Mouse (Mus musculus): ENCODE data around the gene Med29.

The Med29 gene

GRCm38 (mm10) chr7:28392429-28393271, at the start of gene Med29, which contains the start of gene Paf1:
Gene Med29 (minus strand): TSS chr7:28392708.
Gene Paf1 (plus strand): TSS chr7:28392951.
- DNase-seq (ENCODE audit: low spot score), result peak; percentile 86

- no peak for DNase-seq (ENCODE audit: low spot score)
Measured at GRCm38 (mm10) chr7:28441776-28442485, 49.4 kb upstream of the Med29 start.

- no peak for DNase-seq (ENCODE audit: low spot score)
Measured at GRCm38 (mm10) chr7:28440739-28441138, 48.2 kb upstream of the Med29 start.

GRCm38 (mm10) chr7:28438771-28439170, 46.3 kb upstream of the Med29 start:
- no peak for DNase-seq (ENCODE audit: low spot score)

GRCm38 (mm10) chr7:28437964-28438363, 45.5 kb upstream of the Med29 start:
- DNase-seq (ENCODE audit: low spot score), result no peak

- peak; percentile 68 for DNase-seq (ENCODE audit: low spot score)
Measured at GRCm38 (mm10) chr7:28436932-28437570, 44.5 kb upstream of the Med29 start, which contains the start of gene Gmfg. Gene Gmfg (plus strand): TSS chr7:28437447.

- peak; percentile 99 for DNase-seq (ENCODE audit: low spot score)
Measured at GRCm38 (mm10) chr7:28436271-28436904, 43.9 kb upstream of the Med29 start.

- DNase-seq (ENCODE audit: low spot score), result peak; percentile 26
Measured at GRCm38 (mm10) chr7:28435660-28436259, 43.3 kb upstream of the Med29 start.

GRCm38 (mm10) chr7:28432252-28432651, 39.7 kb upstream of the Med29 start:
- no peak for DNase-seq (ENCODE audit: low spot score)

- DNase-seq (ENCODE audit: low spot score), result no peak
Measured at GRCm38 (mm10) chr7:28430512-28430911, 38.0 kb upstream of the Med29 start.

- DNase-seq (ENCODE audit: low spot score), result no peak
Measured at GRCm38 (mm10) chr7:28427738-28428137, 35.2 kb upstream of the Med29 start.

- DNase-seq (ENCODE audit: low spot score), result no peak
Measured at GRCm38 (mm10) chr7:28423018-28423417, 30.5 kb upstream of the Med29 start.

GRCm38 (mm10) chr7:28419416-28419815, 26.9 kb upstream of the Med29 start:
- DNase-seq (ENCODE audit: low spot score), result no peak

GRCm38 (mm10) chr7:28418096-28418670, 25.7 kb upstream of the Med29 start:
- DNase-seq (ENCODE audit: low spot score), result no peak

GRCm38 (mm10) chr7:28417368-28417767, 24.9 kb upstream of the Med29 start:
- no peak for DNase-seq (ENCODE audit: low spot score)

- DNase-seq (ENCODE audit: low spot score), result no peak
Measured at GRCm38 (mm10) chr7:28412826-28413225, 20.3 kb upstream of the Med29 start.

GRCm38 (mm10) chr7:28410841-28411475, 18.4 kb upstream of the Med29 start:
- peak; percentile 56 for DNase-seq (ENCODE audit: low spot score)

- DNase-seq (ENCODE audit: low spot score), result no peak
Measured at GRCm38 (mm10) chr7:28401942-28402341, 9.4 kb upstream of the Med29 start.

- DNase-seq (ENCODE audit: low spot score), result no peak
Measured at GRCm38 (mm10) chr7:28401030-28401429, 8.5 kb upstream of the Med29 start.

- DNase-seq (ENCODE audit: low spot score), result no peak
Measured at GRCm38 (mm10) chr7:28398696-28399340, 6.3 kb upstream of the Med29 start.

All from ovary, postnatal 14 days (tissue).